Mouse (Mus musculus) hindbrain, embryonic 16.5 days (tissue): ENCODE measurements around the gene Cmss1. TPM values are rescaled to one million over a fixed set of nuclear protein-coding genes. Genes with fewer than 3 reads are reported as not detected.

Experiments
- ATAC-seq: fragments of 200-750 bp; cut with Nextera tagmentation; 2 replicates; pipeline ENCODE4 v1.8.0; 2017; ENCODE audit warnings: moderate TSS enrichment, moderate library complexity
- H3K27ac ChIP-seq: fragments of 300-500 bp; sonication (generic); 2 replicates; pipeline ENCODE4 v1.5.1; 2014; ENCODE audit warnings: low read depth, mild to moderate bottlenecking, control low read depth, low read length, moderate library complexity
- H3K27me3 ChIP-seq: fragments of 300-500 bp; sonication (generic); replicated peaks from 2 replicates; pipeline ENCODE4 v1.6.1; 2014; ENCODE audit warnings: low read length; ENCODE audit not compliant: control insufficient read depth, insufficient read depth
- H3K36me3 ChIP-seq: fragments of 300-500 bp; sonication (generic); 2 replicates; pipeline ENCODE4 v1.6.1; 2014; ENCODE audit warnings: mild to moderate bottlenecking, low read length, moderate library complexity, mixed read lengths; ENCODE audit not compliant: control insufficient read depth, insufficient read depth
- H3K4me1 ChIP-seq: fragments of 300-500 bp; sonication (generic); 2 replicates; pipeline ENCODE4 v1.6.1; 2014; ENCODE audit warnings: low read depth, low read length; ENCODE audit not compliant: control insufficient read depth, insufficient read depth
- H3K4me2 ChIP-seq: fragments of 300-500 bp; sonication (generic); 2 replicates; pipeline ENCODE4 v1.6.1; 2014; ENCODE audit warnings: mild to moderate bottlenecking, low read length, control low read depth, moderate library complexity
- H3K4me3 ChIP-seq: fragments of 300-500 bp; sonication (generic); 2 replicates; pipeline ENCODE4 v1.5.1; 2014; ENCODE audit warnings: mild to moderate bottlenecking, low read length, control low read depth, moderate library complexity
- H3K9ac ChIP-seq: fragments of 300-500 bp; sonication (generic); 2 replicates; pipeline ENCODE4 v1.6.1; 2014; ENCODE audit warnings: low read depth, mild to moderate bottlenecking, control low read depth, low read length, moderate library complexity
- H3K9me3 ChIP-seq: fragments of 300-500 bp; sonication (generic); 2 replicates; pipeline ENCODE4 v1.6.1; 2014; ENCODE audit warnings: mild to moderate bottlenecking, low read length, moderate library complexity; ENCODE audit not compliant: control insufficient read depth
- WGBS: fragments of 180-500 bp; shearing (Covaris S2); extraction: QIAGEN DNeasy Blood & Tissue Kit; methylation state at CpG from one replicate; pipeline ENCODE4 v1.1.7; 2014; 5-methylcytosine and 5-hydroxymethylcytosine counted together
- polyA plus RNA-seq: library from polyadenylated mRNA; unstranded; fragments of >200 nt; fragmentation: Nextera tagmentation; extraction: Ambion mirVana; gene quantifications from 2 replicates; pipeline ENCODE4 v1.2.1, GENCODE M21; 2015

Gene Cmss1
- polyA plus RNA-seq, 1 experiment from 2014 or later = 38.4 TPM

GRCm38 (mm10) chr16:57280221-57281217 is 326.1 kb downstream of the Cmss1 start:
- 84% methylated on average over 31 of the region's 31 CpGs for WGBS
- Histone ChIP-seq H3K36me3 (no peaks in the 10 kb centered on the region), H3K9me3 (no peaks in the 10 kb centered on the region), H3K4me1 (no peaks in the 10 kb centered on the region), H3K27me3 (no peaks in the 10 kb centered on the region), H3K9ac (no peak overlapping the region), H3K27ac (no peak overlapping the region), H3K4me3 (no peak overlapping the region), H3K4me2 (no peak overlapping the region)
- ATAC-seq = no peak

DNA sequence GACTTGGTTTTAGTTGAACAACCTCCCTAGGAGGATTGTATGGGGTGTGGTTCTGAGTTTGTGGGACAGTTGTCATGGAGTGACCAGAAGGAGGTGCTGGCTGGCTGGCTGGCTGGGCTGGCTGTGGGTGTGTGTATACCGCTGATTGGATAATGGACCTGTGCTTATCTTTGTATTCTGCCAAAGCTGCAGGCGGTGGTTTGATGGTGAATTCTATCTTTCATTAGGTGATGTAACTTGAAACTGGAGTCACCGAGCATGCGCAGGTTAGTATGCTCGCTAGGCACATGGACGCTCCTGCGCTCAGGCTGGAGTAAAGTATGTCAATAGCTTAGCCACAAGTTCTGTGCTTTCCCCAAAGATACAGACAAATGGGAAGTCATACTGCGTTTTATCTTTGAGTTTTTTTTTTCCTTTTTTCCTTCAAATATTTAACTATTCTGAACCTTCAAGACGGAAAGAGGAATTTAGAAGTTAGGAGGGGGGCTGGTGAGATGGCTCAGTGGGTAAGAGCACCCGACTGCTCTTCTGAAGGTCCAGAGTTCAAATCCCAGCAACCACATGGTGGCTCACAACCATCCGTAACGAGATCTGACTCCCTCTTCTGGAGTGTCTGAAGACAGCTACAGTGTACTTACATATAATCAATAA is 327.6 kb downstream of the Cmss1 start:
- no peaks in the 10 kb centered on the region for H3K36me3 ChIP-seq
- no peak overlapping the region for H3K4me3 ChIP-seq
- H3K4me2 ChIP-seq = no peak overlapping the region
- ATAC-seq = no peak
- no peak overlapping the region for H3K27ac ChIP-seq
- WGBS = 94% methylated on average over 10 of the region's 12 CpGs
- no peaks in the 10 kb centered on the region for H3K4me1 ChIP-seq
- no peaks in the 10 kb centered on the region for H3K27me3 ChIP-seq
- no peaks in the 10 kb centered on the region for H3K9me3 ChIP-seq
- no peak overlapping the region for H3K9ac ChIP-seq

GRCm38 (mm10) chr16:57269751-57270150 is 336.9 kb downstream of the Cmss1 start:
- H3K4me1 ChIP-seq = no peaks in the 10 kb centered on the region
- no peaks in the 10 kb centered on the region for H3K27me3 ChIP-seq
- no peak overlapping the region for H3K9ac ChIP-seq
- H3K27ac ChIP-seq = no peak overlapping the region
- no peaks in the 10 kb centered on the region for H3K36me3 ChIP-seq
- no peaks in the 10 kb centered on the region for H3K9me3 ChIP-seq
- no peak for ATAC-seq
- WGBS = 95% methylated on average over 13 of the region's 13 CpGs
- H3K4me3 ChIP-seq = no peak overlapping the region
- no peak overlapping the region for H3K4me2 ChIP-seq

GRCm38 (mm10) chr16:57268058-57268841 is 338.4 kb downstream of the Cmss1 start:
- no peaks in the 10 kb centered on the region; the same call in 1 of the 2 replicates for H3K9me3 ChIP-seq
- no peaks in the 10 kb centered on the region for H3K27me3 ChIP-seq
- ATAC-seq = 0 out of 2 replicates have a peak, but pooled peaks have one; percentile 40
- no peaks in the 10 kb centered on the region for H3K4me1 ChIP-seq
- no peak overlapping the region for H3K4me3 ChIP-seq
- 87% methylated on average over 14 of the region's 14 CpGs for WGBS
- no peak overlapping the region for H3K9ac ChIP-seq
- no peak overlapping the region for H3K4me2 ChIP-seq
- no peaks in the 10 kb centered on the region for H3K36me3 ChIP-seq
- H3K27ac ChIP-seq = no peak overlapping the region

DNA sequence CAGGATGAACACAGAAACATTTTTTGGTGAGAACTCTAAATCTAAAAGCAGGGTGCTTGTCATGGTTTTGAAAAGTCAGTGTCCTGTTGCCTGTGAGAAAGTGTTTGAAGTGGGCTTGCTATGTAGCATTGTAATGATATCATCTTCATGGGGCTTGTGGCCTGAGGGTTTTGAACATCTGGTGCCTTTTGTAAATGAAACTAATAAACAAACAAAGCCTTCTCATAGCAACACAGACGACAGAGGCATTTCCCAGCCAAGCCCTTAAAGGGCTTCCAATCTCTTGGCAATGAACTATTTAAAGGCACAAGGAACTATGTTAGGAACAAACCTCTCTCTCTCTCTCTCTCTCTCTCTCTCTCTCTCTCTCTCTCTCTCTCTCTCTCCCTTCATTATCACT is 339.6 kb downstream of the Cmss1 start:
- Histone ChIP-seq H3K4me1 (no peaks in the 10 kb centered on the region), H3K9me3 (no peaks in the 10 kb centered on the region; the same call in 1 of the 2 replicates), H3K27ac (no peak overlapping the region), H3K9ac (no peak overlapping the region), H3K27me3 (no peaks in the 10 kb centered on the region), H3K4me3 (no peak overlapping the region), H3K36me3 (no peaks in the 10 kb centered on the region), H3K4me2 (no peak overlapping the region)
- WGBS = 16% methylated on average over 1 of the region's 1 CpGs
- no peak for ATAC-seq

GRCm38 (mm10) chr16:57260152-57260551 is 346.5 kb downstream of the Cmss1 start:
- Histone ChIP-seq H3K27me3 (no peaks in the 10 kb centered on the region), H3K4me2 (no peak overlapping the region), H3K9me3 (no peaks in the 10 kb centered on the region; the same call in 1 of the 2 replicates), H3K4me3 (no peak overlapping the region), H3K27ac (no peak overlapping the region), H3K36me3 (no peaks in the 10 kb centered on the region), H3K9ac (no peak overlapping the region), H3K4me1 (no peaks in the 10 kb centered on the region)
- WGBS = 89% methylated on average over 10 of the region's 10 CpGs
- ATAC-seq = no peak

DNA sequence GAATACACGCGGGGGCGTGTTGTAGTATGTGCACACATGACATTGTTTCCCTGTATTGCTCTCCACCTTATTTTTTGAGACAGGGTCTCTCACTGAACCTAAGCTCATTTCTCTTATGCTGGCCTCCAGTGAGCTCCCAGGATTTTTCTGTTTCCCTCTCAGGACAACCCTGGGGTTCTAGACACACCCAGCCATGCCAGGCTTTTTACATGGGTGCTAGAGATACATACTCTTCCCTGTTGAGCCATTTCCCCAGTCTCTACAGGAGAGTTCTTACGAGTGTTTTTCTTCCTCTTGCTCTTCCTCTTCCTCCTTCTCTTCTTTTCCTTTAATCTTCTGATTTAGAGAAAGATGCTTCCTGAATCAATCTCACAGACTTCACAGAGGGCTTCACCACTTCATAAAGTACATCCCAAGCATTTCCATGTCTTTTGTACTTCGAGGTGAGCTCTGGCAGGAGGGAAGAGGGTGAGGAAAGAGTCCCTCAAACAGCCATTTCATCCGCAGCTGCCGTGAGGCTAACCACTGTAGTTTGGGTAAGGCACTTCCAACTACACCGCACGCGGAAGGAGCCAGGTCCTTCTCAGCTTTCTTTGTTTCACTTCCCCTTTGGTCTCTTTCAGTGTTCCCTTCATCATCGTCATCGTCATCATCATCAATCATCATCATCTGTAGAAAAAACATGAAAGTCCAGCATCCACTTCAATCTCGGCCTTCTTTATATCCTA is 347.1 kb downstream of the Cmss1 start:
- H3K4me1 ChIP-seq = no peaks in the 10 kb centered on the region
- H3K36me3 ChIP-seq = no peaks in the 10 kb centered on the region
- H3K4me3 ChIP-seq = no peak overlapping the region
- WGBS = 90% methylated on average over 13 of the region's 13 CpGs
- no peaks in the 10 kb centered on the region for H3K27me3 ChIP-seq
- ATAC-seq = no peak
- no peaks in the 10 kb centered on the region; the same call in 1 of the 2 replicates for H3K9me3 ChIP-seq
- no peak overlapping the region for H3K4me2 ChIP-seq
- no peak overlapping the region for H3K9ac ChIP-seq
- H3K27ac ChIP-seq = no peak overlapping the region
